Mouse (Mus musculus): ENCODE measurements around the gene Proz. TPM values are rescaled to one million over a fixed set of nuclear protein-coding genes. Genes with fewer than 3 reads are reported as not detected.
"Not testable (repeated sequence)": the region's sequence is repeated elsewhere in the genome, so short reads cannot be mapped to it uniquely, and the experiment has no call there.

Gene Proz
- polyA plus RNA-seq, 1 experiment = 1.0 TPM

GRCm38 (mm10) chr8:13057351-13057750 is 3.4 kb upstream of the Proz start:
- no peaks in the 10 kb centered on the region for H3K36me3 ChIP-seq (ENCODE audit: control insufficient read depth, insufficient read depth, low read length)
- no peak overlapping the region for H3K27ac ChIP-seq (ENCODE audit: control insufficient read depth, insufficient read depth, low read length)
- H3K4me3 ChIP-seq (ENCODE audit: control insufficient read depth, insufficient read depth, low read length) = no peak overlapping the region
- H3K27me3 ChIP-seq (ENCODE audit: control insufficient read depth, insufficient read depth, low read length) = no peaks in the 10 kb centered on the region
- DNase-seq = no peak
- H3K4me1 ChIP-seq (replicated peaks; ENCODE audit: control insufficient read depth, insufficient read depth, low read length) = no peaks in the 10 kb centered on the region
- 94% methylated on average over 4 of the region's 4 CpGs for WGBS
- TF ChIP-seq POLR2A (IDR thresholded peaks at IDR 0.05; ENCODE audit: control insufficient read depth, extremely low read depth, insufficient read depth, low read length, poor library complexity) = no peak
- TF ChIP-seq CTCF (IDR thresholded peaks at IDR 0.05; ENCODE audit: borderline replicate concordance, control insufficient read depth, extremely low read depth, insufficient read depth, low read length, poor library complexity) = no peak

GRCm38 (mm10) chr8:13063112-13063511 is 2.4 kb downstream of the Proz start:
- DNase-seq = no peak
- 78% methylated on average over 16 of the region's 16 CpGs for WGBS
- Histone ChIP-seq H3K27ac (ENCODE audit: control insufficient read depth, insufficient read depth, low read length) (no peak overlapping the region), H3K4me1 (replicated peaks; ENCODE audit: control insufficient read depth, insufficient read depth, low read length) (no peaks in the 10 kb centered on the region), H3K36me3 (ENCODE audit: control insufficient read depth, insufficient read depth, low read length) (no peaks in the 10 kb centered on the region), H3K27me3 (ENCODE audit: control insufficient read depth, insufficient read depth, low read length) (no peaks in the 10 kb centered on the region), H3K4me3 (ENCODE audit: control insufficient read depth, insufficient read depth, low read length) (no peak overlapping the region)
- TF ChIP-seq POLR2A (IDR thresholded peaks at IDR 0.05; ENCODE audit: control insufficient read depth, extremely low read depth, insufficient read depth, low read length, poor library complexity) (no peak), CTCF (IDR thresholded peaks at IDR 0.05; ENCODE audit: borderline replicate concordance, control insufficient read depth, extremely low read depth, insufficient read depth, low read length, poor library complexity) (no peak)

DNA sequence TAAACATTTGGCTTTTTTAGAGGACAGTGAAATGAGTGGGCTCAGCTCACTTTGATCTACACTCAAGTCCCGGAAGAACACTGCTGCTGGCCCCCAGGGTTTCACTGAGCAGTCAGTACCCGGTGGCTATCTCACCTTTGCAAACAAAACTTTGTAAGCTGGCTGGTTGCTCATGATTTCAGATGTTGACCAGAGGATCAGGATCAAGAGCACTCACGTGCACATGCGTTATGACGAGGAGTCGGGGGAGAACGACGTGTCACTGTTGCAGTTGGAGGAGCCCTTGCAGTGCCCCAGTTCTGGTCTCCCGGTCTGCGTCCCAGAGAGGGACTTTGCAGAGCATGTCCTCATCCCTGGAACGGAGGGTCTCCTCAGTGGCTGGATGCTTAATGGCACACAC is 12.5 kb downstream of the Proz start:
- Histone ChIP-seq H3K4me3 (ENCODE audit: control insufficient read depth, insufficient read depth, low read length) (no peak overlapping the region), H3K27me3 (ENCODE audit: control insufficient read depth, insufficient read depth, low read length) (no peaks in the 10 kb centered on the region), H3K4me1 (replicated peaks; ENCODE audit: control insufficient read depth, insufficient read depth, low read length) (no peaks in the 10 kb centered on the region), H3K27ac (ENCODE audit: control insufficient read depth, insufficient read depth, low read length) (no peak overlapping the region), H3K36me3 (ENCODE audit: control insufficient read depth, insufficient read depth, low read length) (peaks cover 17% of the 10 kb centered on the region)
- no peak for TF ChIP-seq POLR2A (IDR thresholded peaks at IDR 0.05; ENCODE audit: control insufficient read depth, extremely low read depth, insufficient read depth, low read length, poor library complexity)
- TF ChIP-seq CTCF (IDR thresholded peaks at IDR 0.05; ENCODE audit: borderline replicate concordance, control insufficient read depth, extremely low read depth, insufficient read depth, low read length, poor library complexity) = no peak
- no peak for DNase-seq
- WGBS = 99% methylated on average over 11 of the region's 11 CpGs

- no peak for DNase-seq
- H3K4me1 ChIP-seq (replicated peaks; ENCODE audit: control insufficient read depth, insufficient read depth, low read length) = no peaks in the 10 kb centered on the region
- H3K4me3 ChIP-seq (ENCODE audit: control insufficient read depth, insufficient read depth, low read length) = no peak overlapping the region
- no peak overlapping the region for H3K27ac ChIP-seq (ENCODE audit: control insufficient read depth, insufficient read depth, low read length)
- peaks cover 32% of the 10 kb centered on the region for H3K36me3 ChIP-seq (ENCODE audit: control insufficient read depth, insufficient read depth, low read length)
- no peak for TF ChIP-seq CTCF (IDR thresholded peaks at IDR 0.05; ENCODE audit: borderline replicate concordance, control insufficient read depth, extremely low read depth, insufficient read depth, low read length, poor library complexity)
- no peak for TF ChIP-seq POLR2A (IDR thresholded peaks at IDR 0.05; ENCODE audit: control insufficient read depth, extremely low read depth, insufficient read depth, low read length, poor library complexity)
- no peaks in the 10 kb centered on the region for H3K27me3 ChIP-seq (ENCODE audit: control insufficient read depth, insufficient read depth, low read length)
- WGBS = 96% methylated on average over 8 of the region's 8 CpGs
Observed at GRCm38 (mm10) chr8:13075044-13075443, 14.3 kb downstream of the Proz start.

DNA sequence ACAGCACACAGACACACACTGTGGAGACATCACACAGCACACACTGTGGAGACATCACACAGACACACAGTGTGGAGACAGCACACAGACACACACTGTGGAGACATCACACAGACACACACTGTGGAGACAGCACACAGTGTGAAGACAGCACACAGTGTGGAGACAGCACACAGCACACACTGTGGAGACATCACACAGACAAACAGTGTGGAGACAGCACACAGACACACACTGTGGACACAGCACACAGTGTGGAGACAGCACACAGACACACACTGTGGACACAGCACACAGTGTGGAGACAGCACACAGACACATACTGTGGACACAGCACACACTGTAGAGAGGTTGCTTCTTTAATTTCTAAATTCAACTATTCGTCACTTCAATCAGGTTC is 14.9 kb downstream of the Proz start:
- whole genome bisulfite sequencing = 98% methylated on average over 1 of the region's 1 CpGs
- not testable (repeated sequence) for H3K4me1 ChIP-seq (replicated peaks; ENCODE audit: control insufficient read depth, insufficient read depth, low read length); H3K27me3 ChIP-seq (ENCODE audit: control insufficient read depth, insufficient read depth, low read length); DNase-seq; H3K4me3 ChIP-seq (ENCODE audit: control insufficient read depth, insufficient read depth, low read length); H3K27ac ChIP-seq (ENCODE audit: control insufficient read depth, insufficient read depth, low read length)
- H3K36me3 ChIP-seq (ENCODE audit: control insufficient read depth, insufficient read depth, low read length) = peaks cover 35% of the 10 kb centered on the region

DNA sequence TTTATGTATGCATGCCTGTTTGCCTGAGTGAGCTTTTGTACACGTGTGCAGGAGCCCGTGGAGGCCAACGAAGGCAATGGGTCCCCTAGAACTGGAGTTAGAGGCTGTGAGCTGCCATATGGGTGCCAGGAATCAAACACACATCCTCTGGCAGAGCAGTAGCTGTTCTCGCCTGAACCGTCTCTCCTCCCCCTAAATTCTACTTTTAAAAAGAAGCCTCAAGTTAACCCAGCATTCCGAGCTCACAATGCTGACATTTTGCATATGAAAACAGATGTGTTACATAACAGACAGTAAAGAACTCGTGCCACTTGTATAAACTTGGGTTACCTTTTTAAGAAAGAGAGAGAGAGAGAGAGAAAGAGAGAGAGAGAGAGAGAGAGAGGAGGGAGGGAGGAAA is 16.8 kb downstream of the Proz start:
- no peaks in the 10 kb centered on the region for H3K4me1 ChIP-seq (replicated peaks; ENCODE audit: control insufficient read depth, insufficient read depth, low read length)
- H3K36me3 ChIP-seq (ENCODE audit: control insufficient read depth, insufficient read depth, low read length) = peaks cover 52% of the 10 kb centered on the region
- H3K4me3 ChIP-seq (ENCODE audit: control insufficient read depth, insufficient read depth, low read length) = no peak overlapping the region
- no peak for TF ChIP-seq CTCF (IDR thresholded peaks at IDR 0.05; ENCODE audit: borderline replicate concordance, control insufficient read depth, extremely low read depth, insufficient read depth, low read length, poor library complexity)
- TF ChIP-seq POLR2A (IDR thresholded peaks at IDR 0.05; ENCODE audit: control insufficient read depth, extremely low read depth, insufficient read depth, low read length, poor library complexity) = no peak
- 95% methylated on average over 7 of the region's 7 CpGs for WGBS
- no peak overlapping the region for H3K27ac ChIP-seq (ENCODE audit: control insufficient read depth, insufficient read depth, low read length)
- DNase-seq = no peak
- H3K27me3 ChIP-seq (ENCODE audit: control insufficient read depth, insufficient read depth, low read length) = no peaks in the 10 kb centered on the region

DNA sequence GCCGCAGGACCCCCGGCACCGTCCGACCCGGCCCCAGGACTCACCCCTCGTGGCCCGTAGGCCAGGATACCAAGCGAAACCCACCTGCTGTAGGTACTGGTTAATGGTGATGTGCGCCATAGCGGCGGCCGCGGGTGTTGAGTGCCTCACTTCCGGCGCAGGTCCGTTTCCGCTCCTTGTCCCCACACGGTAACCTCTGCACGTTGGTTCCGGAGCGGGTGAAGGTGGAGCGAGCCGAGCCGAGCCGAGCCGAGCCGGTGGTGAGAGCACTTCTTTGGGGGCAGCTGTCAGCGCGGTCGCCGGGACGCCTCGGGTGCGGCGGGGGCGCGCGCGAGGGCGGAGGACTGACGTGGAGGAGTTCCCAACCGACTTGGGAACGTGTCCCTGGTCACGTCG is 44.0 kb downstream of the Proz start:
- under 1% methylated on average over 45 of the region's 45 CpGs for WGBS
- H3K27me3 ChIP-seq (ENCODE audit: control insufficient read depth, insufficient read depth, low read length) = no peaks in the 10 kb centered on the region

More for the DNA sequence above, 44.0 kb downstream of the Proz start:
- peak overlapping the region; percentile 98 for H3K4me3 ChIP-seq (ENCODE audit: control insufficient read depth, insufficient read depth, low read length)
- H3K4me1 ChIP-seq (replicated peaks; ENCODE audit: control insufficient read depth, insufficient read depth, low read length) = peaks cover 12% of the 10 kb centered on the region
- peak; percentile 89 for DNase-seq
- H3K27ac ChIP-seq (ENCODE audit: control insufficient read depth, insufficient read depth, low read length) = peak overlapping the region; percentile 56
- H3K36me3 ChIP-seq (ENCODE audit: control insufficient read depth, insufficient read depth, low read length) = no peaks in the 10 kb centered on the region
- TF ChIP-seq POLR2A (IDR thresholded peaks at IDR 0.05; ENCODE audit: control insufficient read depth, extremely low read depth, insufficient read depth, low read length, poor library complexity) (peak; percentile 57; the same call in 1 of the 2 replicates), CTCF (IDR thresholded peaks at IDR 0.05; ENCODE audit: borderline replicate concordance, control insufficient read depth, extremely low read depth, insufficient read depth, low read length, poor library complexity) (0 out of 2 replicates have a peak, but pooled peaks have one; percentile 11)
